Comparison of ENCODE assay signal across 8 mouse cellular contexts in the genomic region with DNA sequence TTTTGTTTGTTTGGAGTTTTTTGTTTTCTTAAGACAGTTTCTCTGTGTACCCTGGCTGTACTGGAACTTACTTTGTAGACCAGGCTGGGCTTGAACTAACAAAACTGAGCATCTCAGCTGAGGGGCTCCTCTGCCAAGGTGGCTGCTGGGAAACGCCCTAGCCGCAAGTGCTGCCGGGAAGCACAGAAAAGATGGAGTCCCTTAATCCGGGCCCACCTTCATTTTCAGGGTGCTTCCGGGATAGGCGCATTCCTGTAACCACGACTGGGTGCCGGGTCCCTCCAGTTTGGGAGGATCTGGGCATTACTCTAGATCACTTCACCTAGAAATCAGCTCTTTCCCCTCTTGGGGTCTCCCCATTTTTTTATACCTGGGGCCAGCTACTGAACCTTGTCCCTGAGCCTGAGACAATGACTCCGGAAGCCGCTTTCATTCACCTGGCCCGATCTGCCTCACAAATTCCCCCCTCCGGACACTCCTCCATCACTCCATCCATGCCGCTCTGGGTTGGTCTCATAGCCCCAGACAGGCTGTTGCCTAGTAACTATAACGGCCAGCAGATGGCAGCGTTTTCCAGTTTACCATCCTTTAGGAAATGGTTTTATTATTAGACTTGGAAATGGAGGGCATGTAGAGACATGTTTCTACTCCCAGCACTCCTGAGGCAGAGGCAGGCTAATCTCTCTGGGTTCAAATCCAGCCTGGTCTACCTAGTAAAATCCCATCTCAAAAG. TPM values are rescaled to one million over a fixed set of nuclear protein-coding genes. Genes with fewer than 3 reads are reported as not detected.
DNase-seq lines count a peak whose midpoint lies in the region; ATAC-seq and TF ChIP-seq lines count a peak whose summit lies in the region.

No protein-coding gene starts in this region.

- peak overlapping the region; percentile 22; the same call in 1 of the 2 replicates for H3K4me2 ChIP-seq in embryonic facial prominence, embryonic 13.5 days

- no peak overlapping the region for H3K27ac ChIP-seq in left cerebral cortex, adult 2 months
- H3K27ac ChIP-seq in embryonic facial prominence, embryonic 13.5 days, result no peak overlapping the region
- peak overlapping the region; percentile 91 for H3K27ac ChIP-seq in testis, adult 2 months (ENCODE audit: control insufficient read depth, insufficient read depth, low read depth, low read length)

- H3K27me3 ChIP-seq in embryonic facial prominence, embryonic 13.5 days, result no peaks in the 10 kb centered on the region
- no peaks in the 10 kb centered on the region for H3K27me3 ChIP-seq in testis, adult 2 months (ENCODE audit: control insufficient read depth, insufficient read depth, low read length)

- H3K4me3 ChIP-seq in left cerebral cortex, adult 2 months, result no peak overlapping the region
- H3K4me3 ChIP-seq in embryonic facial prominence, embryonic 13.5 days, result no peak overlapping the region
- peak overlapping the region; percentile 92 for H3K4me3 ChIP-seq in testis, adult 2 months (ENCODE audit: control insufficient read depth, low read depth, low read length)

- no peak for ATAC-seq in embryonic facial prominence, embryonic 13.5 days (ENCODE audit: insufficient number of reproducible peaks, insufficient read depth, low FRiP score, low TSS enrichment, low read depth)
- peak; percentile 52 for ATAC-seq in megakaryocyte progenitor cell, adult 5-6 weeks (replicated peaks; ENCODE audit: poor library complexity)

- peak; percentile 70 for TF ChIP-seq CTCF in left cerebral cortex, adult 2 months (IDR thresholded peaks at IDR 0.05)
- TF ChIP-seq CTCF in testis, adult 2 months (IDR thresholded peaks at IDR 0.05; ENCODE audit: control insufficient read depth, insufficient read depth, insufficient replicate concordance, low read depth, low read length), result peak; percentile 46; the same call in 1 of the 2 replicates

- no peak overlapping the region for H3K9ac ChIP-seq in embryonic facial prominence, embryonic 13.5 days

- TF ChIP-seq POLR2A in testis, adult 2 months (IDR thresholded peaks at IDR 0.05; ENCODE audit: control insufficient read depth, low read depth, low read length), result peak; percentile 68; the same call in 1 of the 2 replicates

- H3K9me3 ChIP-seq in embryonic facial prominence, embryonic 13.5 days, result no peaks in the 10 kb centered on the region

- WGBS in embryonic facial prominence, embryonic 13.5 days, result 17% methylated on average over 15 of the region's 15 CpGs

- no peaks in the 10 kb centered on the region for H3K36me3 ChIP-seq in embryonic facial prominence, embryonic 13.5 days
- H3K36me3 ChIP-seq in testis, adult 2 months (ENCODE audit: control insufficient read depth, insufficient read depth, low read length), result no peaks in the 10 kb centered on the region

- H3K4me1 ChIP-seq in embryonic facial prominence, embryonic 13.5 days, result peaks cover 2% of the 10 kb centered on the region
- H3K4me1 ChIP-seq in testis, adult 2 months (ENCODE audit: control insufficient read depth, insufficient read depth, low read length), result peaks cover 14% of the 10 kb centered on the region

- intact Hi-C loops in left cerebral cortex, adult 2 months (cut with DNase I), result loop anchor here (2.0 kb wide), 1 partner anchor 81 kb away; no protein-coding TSS in a partner anchor

- peak; percentile 20 to 35 for DNase-seq in left cerebral cortex, adult 2 months (ENCODE audit: extremely low spot score in 1 of 2, low spot score in 2 of 2)
- no peak for DNase-seq in left cerebral cortex, adult 8-10 months (ENCODE audit: low spot score in 2 of 2)
- peak; percentile 44 to 55 for DNase-seq in adrenal gland, adult 18-20 months (ENCODE audit: low spot score in 2 of 2)
- DNase-seq in heart, postnatal 4 days, result peak; percentile 77
- peak; percentile 12 to 67 for DNase-seq in layer of hippocampus, postnatal 25 days (ENCODE audit: extremely low spot score in 1 of 2, low spot score in 1 of 2)

RNA-seq across cellular contexts. Expression of a gene that starts 4.8 kb away (rescaled TPM):
- not detected for total RNA-seq in left cerebral cortex, adult 2 months (2021)
- total RNA-seq in left cerebral cortex, adult 8-10 months (2022), result not detected
- not detected for total RNA-seq in adrenal gland, adult 18-20 months (2021)
- polyA plus RNA-seq in embryonic facial prominence, embryonic 13.5 days (2015; fragmentation: Nextera tagmentation; extraction: Ambion mirVana), result 0.14 and 0.56 TPM in 2 replicates
- total RNA-seq in heart, postnatal 4 days (2021), result not detected
- not detected for total RNA-seq in layer of hippocampus, postnatal 25 days (2021)
- not detected in 2 replicates for total RNA-seq in megakaryocyte progenitor cell, adult 5-6 weeks (2015)
- not detected in 2 replicates for total RNA-seq in megakaryocyte progenitor cell, adult 5-6 weeks (2017)
- polyA plus RNA-seq in testis, adult 2 months (2012; rRNA removed), result 8.7 and 9.2 TPM in 2 replicates

RNA-seq across cellular contexts. Expression of a gene that starts 15.5 kb away (rescaled TPM):
- not detected for total RNA-seq in left cerebral cortex, adult 2 months (2021)
- total RNA-seq in left cerebral cortex, adult 8-10 months (2022), result not detected
- not detected for total RNA-seq in adrenal gland, adult 18-20 months (2021)
- 0.59 and 0.60 TPM in 2 replicates for polyA plus RNA-seq in embryonic facial prominence, embryonic 13.5 days (2015; fragmentation: Nextera tagmentation; extraction: Ambion mirVana)
- total RNA-seq in heart, postnatal 4 days (2021), result not detected
- total RNA-seq in layer of hippocampus, postnatal 25 days (2021), result not detected
- total RNA-seq in megakaryocyte progenitor cell, adult 5-6 weeks (2015), result not detected in 2 replicates
- total RNA-seq in megakaryocyte progenitor cell, adult 5-6 weeks (2017), result not detected in 2 replicates
- not detected in 2 replicates for polyA plus RNA-seq in testis, adult 2 months (2012; rRNA removed)

Comparison
In these comparisons a context has a peak if more than half of its experiments do, and no peak if none do; other contexts are left out.
1. DNase-seq: peak in left cerebral cortex, adult 2 months (2 of 2), adrenal gland, adult 18-20 months (2 of 2), heart, postnatal 4 days (single experiment) and layer of hippocampus, postnatal 25 days (2 of 2); none in left cerebral cortex, adult 8-10 months (0 of 2).